In the genomic region with DNA sequence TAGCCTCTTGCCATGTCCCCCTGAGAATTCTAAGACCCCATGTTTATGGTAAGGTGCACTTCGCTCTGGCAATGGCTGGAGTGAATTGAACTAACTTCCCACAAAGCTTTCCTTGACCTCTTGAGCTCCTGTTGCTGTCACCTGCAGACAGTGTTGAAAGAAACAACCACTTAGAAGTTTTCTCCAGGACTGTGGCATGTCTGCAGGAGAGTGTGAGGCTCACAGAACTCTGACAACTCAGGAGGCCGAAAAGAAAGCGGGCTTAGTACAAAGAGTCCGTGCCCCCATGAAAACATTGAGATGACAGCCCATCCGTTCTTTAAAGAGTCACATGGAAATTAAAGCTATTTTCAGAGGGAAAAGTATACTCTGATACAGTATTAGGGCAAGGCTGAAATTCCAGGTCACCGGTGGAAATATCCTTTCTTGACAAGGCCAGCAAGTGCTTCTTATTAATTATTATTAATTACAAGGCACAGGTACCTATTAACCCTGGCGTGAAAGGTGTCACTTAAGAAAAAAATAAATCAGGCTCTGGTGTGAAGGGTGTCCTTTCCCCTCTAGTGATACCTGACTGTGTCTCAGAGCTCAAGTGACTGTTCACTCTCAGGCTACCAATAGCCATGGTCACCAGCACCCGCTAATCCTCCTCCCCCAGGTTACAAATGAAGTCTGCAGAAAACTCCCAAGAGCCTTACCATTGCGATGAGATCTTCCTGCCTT, we compare ENCODE assay signal across 10 mouse cellular contexts.
DNase-seq lines count a peak whose midpoint lies in the region; ATAC-seq and TF ChIP-seq lines count a peak whose summit lies in the region.
"Had no signal": no experiment of that assay in that cellular context is flagged by ENCODE, and none has a peak within 500 bp of the region (broad histone marks: within the 10 kb centered on the region; RNA-seq: fewer than 3 reads in every experiment).

No protein-coding gene starts in this region.

- H3K4me2 ChIP-seq in kidney, embryonic 14.5 days (replicated peaks; ENCODE audit: low read depth, low read length): peak overlapping the region; percentile 21; the same call in 1 of the 2 replicates
- peak overlapping the region; percentile 51 for H3K4me2 ChIP-seq in forebrain, embryonic 16.5 days (ENCODE audit: low read length)
- peak overlapping the region; percentile 51 for H3K4me2 ChIP-seq in midbrain, embryonic 14.5 days (ENCODE audit: low read length)
- H3K4me2 ChIP-seq in liver, postnatal 0 days (ENCODE audit: low read depth, low read length): no peak overlapping the region
- H3K4me2 ChIP-seq: liver, embryonic 13.5 days had no signal

- no peaks in the 10 kb centered on the region; the same call in 1 of the 2 replicates for H3K27me3 ChIP-seq in kidney, embryonic 14.5 days (ENCODE audit: control insufficient read depth, insufficient read depth, low read length)
- H3K27me3 ChIP-seq in forebrain, embryonic 16.5 days (replicated peaks; ENCODE audit: control insufficient read depth, insufficient read depth, low read length): no peaks in the 10 kb centered on the region
- no peaks in the 10 kb centered on the region for H3K27me3 ChIP-seq in midbrain, embryonic 14.5 days (ENCODE audit: control insufficient read depth, insufficient read depth, low read length)
- no peaks in the 10 kb centered on the region for H3K27me3 ChIP-seq in liver, postnatal 0 days (ENCODE audit: insufficient read depth, low read length)
- H3K27me3 ChIP-seq: liver, embryonic 13.5 days had no signal

- no peaks in the 10 kb centered on the region for H3K36me3 ChIP-seq in kidney, embryonic 14.5 days (ENCODE audit: control insufficient read depth, insufficient read depth, low read length)
- H3K36me3 ChIP-seq in forebrain, embryonic 16.5 days (ENCODE audit: control insufficient read depth, insufficient read depth): no peaks in the 10 kb centered on the region
- no peaks in the 10 kb centered on the region for H3K36me3 ChIP-seq in midbrain, embryonic 14.5 days (ENCODE audit: control insufficient read depth, insufficient read depth, low read length)
- no peaks in the 10 kb centered on the region for H3K36me3 ChIP-seq in liver, postnatal 0 days (replicated peaks; ENCODE audit: insufficient read depth, low read length)
- H3K36me3 ChIP-seq: liver, embryonic 13.5 days had no signal

- no peak for TF ChIP-seq CTCF in liver, postnatal 0 days (IDR thresholded peaks at IDR 0.05; ENCODE audit: low read depth)

- DNase-seq in cerebellum, adult 11 months: no peak
- no peak for DNase-seq in kidney, adult 11 months
- no peak for DNase-seq in midbrain, embryonic 14.5 days
- no peak for DNase-seq in liver, postnatal 0 days
- DNase-seq: liver, embryonic 13.5 days had no signal

- TF ChIP-seq EP300 in liver, postnatal 0 days (IDR thresholded peaks at IDR 0.05; ENCODE audit: low read depth): no peak

- no peak overlapping the region for H3K4me3 ChIP-seq in kidney, embryonic 14.5 days (ENCODE audit: low read length)
- peak overlapping the region; percentile 28 for H3K4me3 ChIP-seq in forebrain, embryonic 16.5 days (replicated peaks; ENCODE audit: low read length)
- peak overlapping the region; percentile 10; the same call in 1 of the 2 replicates for H3K4me3 ChIP-seq in midbrain, embryonic 14.5 days (replicated peaks; ENCODE audit: low read depth, low read length)
- H3K4me3 ChIP-seq in liver, postnatal 0 days (ENCODE audit: low read depth, low read length): no peak overlapping the region
- H3K4me3 ChIP-seq: erythroblast, embryonic 14.5 days; liver, embryonic 13.5 days had no signal

- peak overlapping the region; percentile 32; the same call in 1 of the 2 replicates for H3K9ac ChIP-seq in kidney, embryonic 14.5 days (ENCODE audit: low read depth, low read length)
- peak overlapping the region; percentile 36 for H3K9ac ChIP-seq in forebrain, embryonic 16.5 days (replicated peaks; ENCODE audit: low read depth, low read length)
- peak overlapping the region; percentile 30; the same call in 1 of the 2 replicates for H3K9ac ChIP-seq in midbrain, embryonic 14.5 days (replicated peaks; ENCODE audit: low read length)
- no peak overlapping the region for H3K9ac ChIP-seq in liver, postnatal 0 days (replicated peaks)
- H3K9ac ChIP-seq: liver, embryonic 13.5 days had no signal

- WGBS in kidney, embryonic 14.5 days: 53% methylated on average over 9 of the region's 9 CpGs
- 59% methylated on average over 9 of the region's 9 CpGs for WGBS in forebrain, embryonic 16.5 days
- 58% methylated on average over 9 of the region's 9 CpGs for WGBS in midbrain, embryonic 14.5 days
- WGBS in liver, postnatal 0 days (ENCODE audit: insufficient replicate concordance): 75% methylated on average over 9 of the region's 9 CpGs

- H3K9me3 ChIP-seq in kidney, embryonic 14.5 days (ENCODE audit: control insufficient read depth, low read length): no peaks in the 10 kb centered on the region
- H3K9me3 ChIP-seq in forebrain, embryonic 16.5 days (ENCODE audit: control insufficient read depth, low read length): no peaks in the 10 kb centered on the region
- H3K9me3 ChIP-seq in midbrain, embryonic 14.5 days (ENCODE audit: control insufficient read depth, low read length): no peaks in the 10 kb centered on the region
- H3K9me3 ChIP-seq in liver, postnatal 0 days (ENCODE audit: low read length): no peaks in the 10 kb centered on the region
- H3K9me3 ChIP-seq: liver, embryonic 13.5 days had no signal

- H3K4me1 ChIP-seq in kidney, embryonic 14.5 days (ENCODE audit: control insufficient read depth, insufficient read depth, low read length): peaks cover 3% of the 10 kb centered on the region; the same call in 1 of the 2 replicates
- peaks cover 7% of the 10 kb centered on the region for H3K4me1 ChIP-seq in forebrain, embryonic 16.5 days (replicated peaks; ENCODE audit: control insufficient read depth, insufficient read depth, low read length)
- peaks cover 9% of the 10 kb centered on the region for H3K4me1 ChIP-seq in midbrain, embryonic 14.5 days (ENCODE audit: control insufficient read depth, insufficient read depth, low read length)
- H3K4me1 ChIP-seq in liver, postnatal 0 days (ENCODE audit: insufficient read depth): no peaks in the 10 kb centered on the region
- H3K4me1 ChIP-seq: liver, embryonic 13.5 days had no signal

- ATAC-seq in cerebellum, adult (ENCODE audit: insufficient number of reproducible peaks, low FRiP score, low TSS enrichment): peak; percentile 54
- ATAC-seq in kidney, embryonic 14.5 days (ENCODE audit: low FRiP score, low TSS enrichment): no peak; the same call in 1 of the 2 replicates
- ATAC-seq in forebrain, embryonic 16.5 days: no peak; the same call in 1 of the 2 replicates
- ATAC-seq in midbrain, embryonic 14.5 days (ENCODE audit: low FRiP score, low TSS enrichment): 0 out of 2 replicates have a peak, but pooled peaks have one; percentile 18
- no peak for ATAC-seq in megakaryocyte progenitor cell, adult 5-6 weeks (replicated peaks; ENCODE audit: poor library complexity)
- ATAC-seq in liver, postnatal 0 days: no peak

- H3K27ac ChIP-seq in kidney, embryonic 14.5 days (ENCODE audit: low read depth, low read length): no peak overlapping the region
- H3K27ac ChIP-seq in forebrain, embryonic 16.5 days (ENCODE audit: low read length): no peak overlapping the region
- H3K27ac ChIP-seq in midbrain, embryonic 14.5 days (replicated peaks; ENCODE audit: low read depth, low read length): peak overlapping the region; percentile 75
- H3K27ac ChIP-seq in liver, postnatal 0 days (ENCODE audit: low read depth): no peak overlapping the region
- H3K27ac ChIP-seq: liver, embryonic 13.5 days had no signal

Comparison
In these comparisons a context has a peak if more than half of its experiments do, and no peak if none do; other contexts are left out.
1. ATAC-seq: peak in cerebellum, adult (single experiment) and midbrain, embryonic 14.5 days (single experiment); none in kidney, embryonic 14.5 days (single experiment), forebrain, embryonic 16.5 days (single experiment), megakaryocyte progenitor cell, adult 5-6 weeks (single experiment) and liver, postnatal 0 days (single experiment).
2. H3K4me3 ChIP-seq: peak in forebrain, embryonic 16.5 days (single experiment) and midbrain, embryonic 14.5 days (single experiment); none in kidney, embryonic 14.5 days (single experiment) and liver, postnatal 0 days (single experiment).